Mouse (Mus musculus): ENCODE measurements around the gene Hdac8.

The Hdac8 gene

DNA sequence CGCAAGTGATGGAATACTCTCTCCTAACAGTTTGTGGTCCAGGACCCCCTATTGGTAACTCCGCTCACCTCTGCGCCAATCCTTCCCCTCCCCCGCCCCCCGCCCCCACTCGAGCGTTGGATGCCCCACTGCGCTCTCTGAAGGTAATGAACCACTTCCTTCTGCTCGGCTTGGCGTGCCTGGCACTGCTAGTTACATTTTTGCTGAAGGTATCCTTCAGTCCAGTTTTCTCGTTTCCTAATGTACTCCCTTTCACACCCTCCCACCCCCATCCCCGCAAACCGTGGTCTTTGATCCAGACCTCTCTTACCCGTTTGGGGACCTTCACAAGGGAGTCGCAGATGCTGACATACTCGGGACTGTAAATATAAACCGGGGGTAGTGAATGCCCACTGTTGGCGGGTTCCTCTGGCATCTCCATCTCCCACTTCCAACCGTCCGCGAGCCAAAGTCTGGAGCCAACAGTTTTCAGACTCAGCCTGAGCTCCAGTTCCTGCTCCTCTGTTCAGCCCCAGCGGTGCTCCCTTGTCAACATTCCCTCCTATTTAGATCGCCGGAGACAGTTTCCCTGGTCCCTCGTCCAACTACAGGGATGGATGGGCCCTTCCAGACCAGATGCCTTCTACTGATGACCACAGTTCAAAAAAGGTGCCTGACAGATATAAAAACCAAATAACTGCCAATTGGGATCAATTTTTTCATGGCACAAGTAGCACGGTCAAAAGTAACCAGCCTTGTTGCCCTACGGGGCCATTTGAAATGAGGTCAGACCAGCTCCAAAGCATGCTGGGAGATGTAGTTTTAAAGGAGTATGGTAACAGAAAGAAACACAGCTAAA, at the start of gene Hdac8:
TSS of gene Hdac8 (minus strand) at position 716 of the 838 bp plus-strand sequence.
- in situ Hi-C loops (cut with MboI; ENCODE audit: low pct_unique_long_range_greater_than_20kb in 1 of 2, low sequenced_read_pairs in 2 of 2, unreplicated experiment in 1 of 2), result loop anchor here in 1 of 2 experiments (5.0 kb wide), 1 partner anchor 152 kb away; no protein-coding TSS in a partner anchor

GRCm38 (mm10) chrX:102509205-102509604, 4.0 kb upstream of the Hdac8 start:
- in situ Hi-C loops (cut with MboI; ENCODE audit: low pct_unique_long_range_greater_than_20kb in 1 of 2, low sequenced_read_pairs in 2 of 2, unreplicated experiment in 1 of 2), result no loop called here

- in situ Hi-C loops (cut with MboI; ENCODE audit: low pct_unique_long_range_greater_than_20kb in 1 of 2, low sequenced_read_pairs in 2 of 2, unreplicated experiment in 1 of 2), result loop anchor here in 1 of 2 experiments (5.0 kb wide), 1 partner anchor 153 kb away; no protein-coding TSS in a partner anchor
Observed at GRCm38 (mm10) chrX:102504179-102504578, 980 bp downstream of the Hdac8 start.

GRCm38 (mm10) chrX:102493992-102494730, 11.0 kb downstream of the Hdac8 start:
- in situ Hi-C loops (cut with MboI; ENCODE audit: low pct_unique_long_range_greater_than_20kb in 1 of 2, low sequenced_read_pairs in 2 of 2, unreplicated experiment in 1 of 2), result no loop called here

GRCm38 (mm10) chrX:102485575-102485974, 19.6 kb downstream of the Hdac8 start:
- in situ Hi-C loops (cut with MboI; ENCODE audit: low pct_unique_long_range_greater_than_20kb in 1 of 2, low sequenced_read_pairs in 2 of 2, unreplicated experiment in 1 of 2), result no loop called here

- in situ Hi-C loops (cut with MboI; ENCODE audit: low pct_unique_long_range_greater_than_20kb in 1 of 2, low sequenced_read_pairs in 2 of 2, unreplicated experiment in 1 of 2), result loop anchor here (5.0 to 10.0 kb wide), 2 partner anchors 242 to 245 kb away; no protein-coding TSS in a partner anchor
Observed at GRCm38 (mm10) chrX:102479665-102480064, 25.5 kb downstream of the Hdac8 start.

DNA sequence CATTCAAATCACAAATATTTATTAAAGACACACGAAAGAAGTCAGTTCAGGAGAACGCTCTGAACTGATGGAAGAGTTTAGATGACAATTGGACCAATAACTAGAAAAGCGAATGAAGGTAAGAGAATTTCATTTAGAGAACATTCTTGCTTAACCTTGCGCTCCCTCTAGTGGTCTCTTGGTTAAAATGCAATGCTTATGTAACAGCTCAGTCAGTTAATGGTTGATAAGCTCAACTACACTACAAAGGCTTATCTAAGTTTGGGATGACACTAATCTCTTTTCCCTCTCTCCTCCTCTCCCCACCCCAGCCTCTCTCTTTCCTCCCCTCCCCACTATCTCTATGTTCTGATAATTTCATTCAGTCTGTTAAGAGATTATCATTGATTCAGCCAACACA, 26.2 kb downstream of the Hdac8 start:
- in situ Hi-C loops (cut with MboI; ENCODE audit: low pct_unique_long_range_greater_than_20kb in 1 of 2, low sequenced_read_pairs in 2 of 2, unreplicated experiment in 1 of 2), result loop anchor here (5.0 to 10.0 kb wide), 2 partner anchors 242 to 244 kb away; no protein-coding TSS in a partner anchor

- in situ Hi-C loops (cut with MboI; ENCODE audit: low pct_unique_long_range_greater_than_20kb in 1 of 2, low sequenced_read_pairs in 2 of 2, unreplicated experiment in 1 of 2), result loop anchor here (5.0 to 10.0 kb wide), 2 partner anchors 241 to 244 kb away; no protein-coding TSS in a partner anchor
Observed at GRCm38 (mm10) chrX:102478481-102478880, 26.7 kb downstream of the Hdac8 start.

DNA sequence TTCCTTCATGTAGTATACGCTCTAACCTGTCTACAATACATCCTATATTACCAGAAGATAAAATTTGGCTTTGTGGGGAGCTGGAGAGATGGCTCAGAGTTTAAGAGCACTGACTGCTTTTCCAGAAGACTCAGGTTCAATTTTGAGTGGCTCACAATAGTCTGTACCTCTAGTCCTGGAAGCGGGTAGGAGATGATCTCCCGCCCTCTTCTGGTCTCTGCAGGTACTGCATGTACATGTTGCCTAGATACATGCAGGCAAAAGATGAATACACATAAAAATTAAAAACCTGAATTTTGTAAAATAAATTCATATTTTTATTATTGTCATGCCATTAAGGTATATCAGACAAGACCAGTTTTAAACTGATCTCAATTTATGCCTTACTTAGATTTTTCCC, 28.4 kb downstream of the Hdac8 start:
- in situ Hi-C loops (cut with MboI; ENCODE audit: low pct_unique_long_range_greater_than_20kb in 1 of 2, low sequenced_read_pairs in 2 of 2, unreplicated experiment in 1 of 2), result loop anchor here (5.0 to 10.0 kb wide), 2 partner anchors 239 to 242 kb away; no protein-coding TSS in a partner anchor

DNA sequence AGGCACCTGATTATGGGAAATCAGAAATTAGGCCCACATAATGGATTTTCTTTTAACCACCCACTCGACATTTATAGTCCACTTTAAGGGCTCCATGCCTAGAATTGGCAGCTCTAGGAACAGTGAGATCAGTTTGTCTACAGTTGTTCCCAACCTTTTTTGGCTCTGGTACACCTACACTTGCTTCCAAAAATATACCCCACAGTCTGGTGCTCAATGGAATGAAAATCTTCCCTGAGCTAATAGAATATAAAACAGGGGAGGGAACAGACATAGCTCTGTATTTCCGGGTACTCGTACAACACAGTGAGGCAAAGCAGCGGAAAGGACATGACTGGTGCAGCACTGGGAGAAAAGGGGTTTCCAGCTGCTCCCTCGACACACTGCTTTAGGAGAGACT, 29.6 kb downstream of the Hdac8 start:
- in situ Hi-C loops (cut with MboI; ENCODE audit: low pct_unique_long_range_greater_than_20kb in 1 of 2, low sequenced_read_pairs in 2 of 2, unreplicated experiment in 1 of 2), result loop anchor here (5.0 to 10.0 kb wide), 2 partner anchors 238 to 241 kb away; no protein-coding TSS in a partner anchor

- in situ Hi-C loops (cut with MboI; ENCODE audit: low pct_unique_long_range_greater_than_20kb in 1 of 2, low sequenced_read_pairs in 2 of 2, unreplicated experiment in 1 of 2), result no loop called here
Observed at GRCm38 (mm10) chrX:102418343-102419127, 86.6 kb downstream of the Hdac8 start.

DNA sequence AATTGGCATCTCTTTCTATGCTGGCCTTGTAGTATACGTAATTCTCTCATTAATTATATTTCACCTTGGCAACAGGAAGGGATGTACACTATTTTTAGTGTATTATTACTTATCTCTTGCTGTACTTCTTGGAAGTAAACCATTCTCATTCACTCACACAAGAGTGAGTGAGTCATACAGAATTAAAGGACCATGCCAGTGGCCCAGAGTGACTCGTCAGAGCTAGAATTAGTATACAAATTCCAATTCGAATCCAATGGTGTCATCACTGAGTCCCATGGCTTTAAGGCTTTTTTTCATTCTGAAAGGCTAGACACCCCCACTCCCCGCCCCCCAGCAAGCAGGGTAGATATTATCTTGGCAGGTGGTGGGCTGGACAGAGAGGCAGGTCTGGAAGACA, 88.2 kb downstream of the Hdac8 start:
- in situ Hi-C loops (cut with MboI; ENCODE audit: low pct_unique_long_range_greater_than_20kb in 1 of 2, low sequenced_read_pairs in 2 of 2, unreplicated experiment in 1 of 2), result no loop called here

DNA sequence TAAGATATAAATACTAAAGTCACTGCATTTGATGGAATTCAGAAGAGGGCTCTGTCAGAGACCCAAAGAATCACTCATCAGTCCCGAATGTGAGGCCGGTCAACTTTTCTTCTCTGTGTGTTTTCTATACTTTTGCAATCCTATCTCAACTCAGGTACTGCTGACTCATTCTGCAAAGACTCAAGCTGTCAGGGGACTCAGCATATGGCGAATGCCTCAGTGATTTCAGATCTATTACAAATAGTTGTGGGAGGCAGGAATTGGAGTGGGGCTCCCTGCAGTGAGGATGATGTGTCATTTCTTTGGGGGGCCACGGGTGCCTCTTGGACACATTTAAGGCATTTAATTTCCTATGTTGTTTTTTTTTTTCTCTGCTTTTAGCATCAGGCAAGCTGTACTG, 88.8 kb downstream of the Hdac8 start:
- in situ Hi-C loops (cut with MboI; ENCODE audit: low pct_unique_long_range_greater_than_20kb in 1 of 2, low sequenced_read_pairs in 2 of 2, unreplicated experiment in 1 of 2), result no loop called here

GRCm38 (mm10) chrX:102384765-102385164, 120.4 kb downstream of the Hdac8 start:
- in situ Hi-C loops (cut with MboI; ENCODE audit: low pct_unique_long_range_greater_than_20kb in 1 of 2, low sequenced_read_pairs in 2 of 2, unreplicated experiment in 1 of 2), result no loop called here

DNA sequence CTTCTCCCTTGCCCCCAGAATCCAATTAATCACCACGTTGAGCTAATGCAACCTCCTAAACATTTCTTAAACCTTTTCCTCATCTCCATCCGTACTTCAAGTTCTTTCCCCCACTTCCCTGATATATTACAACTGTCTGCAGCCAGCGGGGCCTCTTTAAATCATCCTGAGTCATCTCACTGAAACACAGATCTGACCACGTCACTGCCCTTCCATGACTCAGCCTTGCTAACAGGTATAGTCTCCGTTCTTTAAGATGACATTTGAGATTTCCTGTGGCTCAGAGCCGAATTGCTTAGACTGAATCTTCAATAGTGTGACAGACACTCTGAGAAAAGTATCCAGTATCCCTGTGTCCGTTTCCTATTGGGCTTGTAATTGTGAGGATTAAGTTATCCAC, 122.0 kb downstream of the Hdac8 start:
- in situ Hi-C loops (cut with MboI; ENCODE audit: low pct_unique_long_range_greater_than_20kb in 1 of 2, low sequenced_read_pairs in 2 of 2, unreplicated experiment in 1 of 2), result no loop called here

DNA sequence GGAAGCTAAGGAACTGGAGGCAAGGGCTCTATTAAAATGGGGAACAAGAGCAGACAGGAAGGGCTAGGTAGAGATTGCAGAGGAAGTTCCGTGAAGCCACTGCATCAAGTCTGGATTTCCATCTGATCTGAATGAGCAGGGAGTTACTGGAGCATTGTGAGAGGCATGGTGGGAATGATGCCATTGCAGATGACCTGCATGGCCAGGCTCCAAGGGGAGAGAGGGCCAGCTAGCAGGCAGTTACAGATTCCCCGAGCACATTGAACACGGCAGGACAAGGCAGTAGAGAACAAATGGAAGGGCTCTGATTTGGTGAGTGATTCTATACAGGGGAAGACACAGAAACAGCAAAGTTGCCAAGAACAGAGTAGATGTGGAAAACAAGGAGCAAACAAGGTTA, 138.6 kb downstream of the Hdac8 start:
- in situ Hi-C loops (cut with MboI; ENCODE audit: low pct_unique_long_range_greater_than_20kb in 1 of 2, low sequenced_read_pairs in 2 of 2, unreplicated experiment in 1 of 2), result no loop called here

DNA sequence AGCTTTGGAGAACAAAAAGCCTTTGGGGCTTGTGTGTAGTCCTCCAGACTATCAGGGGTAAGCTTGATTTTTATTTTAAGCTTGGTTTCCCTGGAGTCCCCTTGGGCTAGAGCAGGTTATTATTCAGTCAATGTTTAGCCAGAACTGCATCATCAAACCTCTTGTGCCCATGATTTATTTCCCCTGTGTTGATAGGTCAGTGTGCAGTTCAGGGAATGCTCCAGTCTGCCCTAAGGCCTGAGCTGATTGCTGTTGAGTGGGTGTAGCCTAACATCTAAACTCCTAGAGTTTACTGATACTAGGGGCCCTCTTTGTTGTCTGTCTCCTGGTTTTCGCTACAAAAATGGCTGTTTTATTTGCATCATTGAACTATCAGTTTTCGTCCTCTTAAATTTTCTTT, 142.9 kb downstream of the Hdac8 start:
- in situ Hi-C loops (cut with MboI; ENCODE audit: low pct_unique_long_range_greater_than_20kb in 1 of 2, low sequenced_read_pairs in 2 of 2, unreplicated experiment in 1 of 2), result no loop called here

DNA sequence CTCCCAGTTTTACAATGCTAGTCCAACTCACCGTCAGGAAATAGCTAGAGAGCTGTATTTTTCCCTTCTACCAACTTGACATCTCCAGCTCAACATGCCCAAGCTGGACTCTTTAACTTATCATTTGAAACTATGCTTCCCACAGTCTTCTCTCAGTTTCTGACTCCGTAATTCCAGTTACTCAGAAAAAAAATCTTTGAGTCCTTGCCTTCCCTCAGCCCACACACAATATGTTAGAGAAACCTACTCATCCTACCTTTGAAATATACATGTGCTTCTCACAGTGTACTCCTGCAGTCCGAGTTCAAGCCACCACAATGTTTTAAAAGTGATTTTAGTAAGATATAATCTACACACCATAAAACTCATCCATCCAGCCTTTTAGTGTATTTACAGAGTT, 151.7 kb downstream of the Hdac8 start:
- in situ Hi-C loops (cut with MboI; ENCODE audit: low pct_unique_long_range_greater_than_20kb in 1 of 2, low sequenced_read_pairs in 2 of 2, unreplicated experiment in 1 of 2), result no loop called here

All from mouse embryonic stem cell (cell line).